Mouse (Mus musculus): ENCODE results near the gene H2al1h. TPM values are rescaled to one million over a fixed set of nuclear protein-coding genes. Genes with fewer than 3 reads are reported as not detected.

Gene H2al1h
- polyA plus RNA-seq, 1 experiment, result not detected

GRCm38 (mm10) chrX:11345762-11346161 is 24.5 kb downstream of the H2al1h start:
- Histone ChIP-seq H3K4me3 (ENCODE audit: insufficient read depth, low read length) (no peak overlapping the region), H3K27ac (ENCODE audit: insufficient read depth, low read length) (peak overlapping the region; percentile 29; the same call in 1 of the 2 replicates), H3K4me1 (ENCODE audit: control insufficient read depth, insufficient read depth, low read length) (no peaks in the 10 kb centered on the region)
- TF ChIP-seq CTCF (IDR thresholded peaks at IDR 0.05; ENCODE audit: extremely low read depth, insufficient read depth, low read length) (no peak), POLR2A (IDR thresholded peaks at IDR 0.05; ENCODE audit: extremely low read depth, insufficient read depth, low read length) (no peak)

DNA sequence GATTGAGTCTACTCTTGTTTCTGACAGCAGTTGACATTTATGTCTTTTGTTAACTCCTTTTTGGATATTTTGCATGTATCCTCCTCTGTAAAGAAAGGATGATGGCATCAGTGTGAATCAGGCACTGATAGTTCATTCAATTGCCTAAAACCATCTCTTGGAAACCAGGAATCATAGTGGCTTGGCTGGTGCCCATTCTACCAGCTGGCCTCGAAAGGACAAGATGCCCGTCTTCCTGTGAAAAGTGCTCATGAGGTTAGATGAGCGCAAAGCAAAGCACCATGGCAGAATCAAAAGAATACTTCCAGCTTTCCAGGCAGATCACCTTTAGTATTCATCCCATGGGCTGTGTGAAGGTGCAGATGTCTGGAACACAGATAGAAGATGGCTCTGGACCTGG is 25.5 kb downstream of the H2al1h start:
- TF ChIP-seq CTCF (IDR thresholded peaks at IDR 0.05; ENCODE audit: extremely low read depth, insufficient read depth, low read length), result no peak
- TF ChIP-seq POLR2A (IDR thresholded peaks at IDR 0.05; ENCODE audit: extremely low read depth, insufficient read depth, low read length), result no peak
- Histone ChIP-seq H3K27ac (ENCODE audit: insufficient read depth, low read length) (0 out of 2 replicates have a peak overlapping the region, but pooled peaks have one; percentile 9), H3K4me3 (ENCODE audit: insufficient read depth, low read length) (no peak overlapping the region), H3K4me1 (ENCODE audit: control insufficient read depth, insufficient read depth, low read length) (no peaks in the 10 kb centered on the region)

DNA sequence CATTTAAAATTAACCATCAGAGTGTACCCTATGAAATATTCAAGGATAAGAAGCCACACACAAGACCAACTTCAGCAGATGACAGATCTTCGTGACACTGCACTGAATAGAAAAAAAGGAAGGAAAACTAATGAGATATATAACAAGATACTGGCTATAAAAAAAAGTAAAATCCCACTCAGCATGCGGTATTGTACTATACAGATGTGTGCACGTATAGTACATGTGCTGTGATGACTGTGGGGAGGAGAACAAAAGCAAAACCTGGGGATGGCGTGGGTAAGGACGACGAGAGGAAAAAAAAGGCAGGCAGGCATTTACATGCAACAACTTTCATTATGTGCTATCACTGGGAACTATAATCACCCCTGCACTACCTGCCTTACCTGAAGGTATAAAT is 39.5 kb downstream of the H2al1h start:
- no peak overlapping the region for H3K4me3 ChIP-seq (ENCODE audit: insufficient read depth, low read length)
- no peaks in the 10 kb centered on the region for H3K4me1 ChIP-seq (ENCODE audit: control insufficient read depth, insufficient read depth, low read length)
- H3K27ac ChIP-seq (ENCODE audit: insufficient read depth, low read length), result no peak overlapping the region
- no peak for TF ChIP-seq POLR2A (IDR thresholded peaks at IDR 0.05; ENCODE audit: extremely low read depth, insufficient read depth, low read length)
- TF ChIP-seq CTCF (IDR thresholded peaks at IDR 0.05; ENCODE audit: extremely low read depth, insufficient read depth, low read length), result no peak

- H3K4me3 ChIP-seq (ENCODE audit: insufficient read depth, low read length), result no peak overlapping the region
- H3K27ac ChIP-seq (ENCODE audit: insufficient read depth, low read length), result no peak overlapping the region
- H3K4me1 ChIP-seq (ENCODE audit: control insufficient read depth, insufficient read depth, low read length), result no peaks in the 10 kb centered on the region
- no peak for TF ChIP-seq CTCF (IDR thresholded peaks at IDR 0.05; ENCODE audit: extremely low read depth, insufficient read depth, low read length)
- no peak for TF ChIP-seq POLR2A (IDR thresholded peaks at IDR 0.05; ENCODE audit: extremely low read depth, insufficient read depth, low read length)
Observed at GRCm38 (mm10) chrX:11361261-11361660, 40.0 kb downstream of the H2al1h start.

GRCm38 (mm10) chrX:11363890-11364289 is 42.6 kb downstream of the H2al1h start:
- Histone ChIP-seq H3K4me1 (ENCODE audit: control insufficient read depth, insufficient read depth, low read length) (no peaks in the 10 kb centered on the region), H3K4me3 (ENCODE audit: insufficient read depth, low read length) (no peak overlapping the region), H3K27ac (ENCODE audit: insufficient read depth, low read length) (no peak overlapping the region)
- TF ChIP-seq CTCF (IDR thresholded peaks at IDR 0.05; ENCODE audit: extremely low read depth, insufficient read depth, low read length), result no peak
- no peak for TF ChIP-seq POLR2A (IDR thresholded peaks at IDR 0.05; ENCODE audit: extremely low read depth, insufficient read depth, low read length)

DNA sequence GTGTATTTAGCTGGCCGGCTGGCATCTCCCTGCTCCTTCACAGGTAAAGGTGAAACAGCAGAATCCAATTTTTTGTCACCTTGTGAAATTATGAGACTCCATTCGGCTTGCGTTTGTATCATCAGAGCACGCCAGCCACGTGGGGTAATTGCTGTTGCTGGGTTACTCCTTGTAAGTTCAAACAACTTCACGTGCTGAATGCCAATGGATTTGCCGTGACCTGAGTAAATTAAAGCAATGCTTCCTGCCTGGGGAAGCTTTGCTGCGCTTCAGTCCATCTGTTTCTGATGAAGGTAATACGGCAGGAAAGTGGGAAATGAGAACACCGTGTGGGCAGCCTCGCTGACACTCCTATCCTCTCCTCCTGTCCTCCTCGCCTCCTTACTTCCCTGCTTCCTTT is 43.9 kb downstream of the H2al1h start:
- TF ChIP-seq CTCF (IDR thresholded peaks at IDR 0.05; ENCODE audit: extremely low read depth, insufficient read depth, low read length) (no peak), POLR2A (IDR thresholded peaks at IDR 0.05; ENCODE audit: extremely low read depth, insufficient read depth, low read length) (no peak)
- H3K27ac ChIP-seq (ENCODE audit: insufficient read depth, low read length), result no peak overlapping the region
- H3K4me1 ChIP-seq (ENCODE audit: control insufficient read depth, insufficient read depth, low read length), result no peaks in the 10 kb centered on the region
- H3K4me3 ChIP-seq (ENCODE audit: insufficient read depth, low read length), result no peak overlapping the region

Other genes starting within 250 kb of the H2al1h start
- not detected in 2 replicates for gene H2al1a, start 22.2 kb upstream of the H2al1h start, polyA plus RNA-seq (2012; rRNA removed)
- gene H2al1b, start 19.1 kb upstream of the H2al1h start, polyA plus RNA-seq (2012; rRNA removed), result not detected in 2 replicates
- gene H2al1c, start 15.8 kb upstream of the H2al1h start, polyA plus RNA-seq (2012; rRNA removed), result not detected in 2 replicates
- gene H2al1d, start 12.7 kb upstream of the H2al1h start, polyA plus RNA-seq (2012; rRNA removed), result not detected in 2 replicates
- gene H2al1e, start 9.6 kb upstream of the H2al1h start, polyA plus RNA-seq (2012; rRNA removed), result not detected in 2 replicates
- not detected in 2 replicates for gene H2al1f, start 6.3 kb upstream of the H2al1h start, polyA plus RNA-seq (2012; rRNA removed)
- not detected in 2 replicates for gene H2al1g, start 3.2 kb upstream of the H2al1h start, polyA plus RNA-seq (2012; rRNA removed)
- gene H2al1i, start 3.2 kb downstream of the H2al1h start, polyA plus RNA-seq (2012; rRNA removed), result not detected in 2 replicates
- not detected in 2 replicates for gene H2al1j, start 6.3 kb downstream of the H2al1h start, polyA plus RNA-seq (2012; rRNA removed)

Measured in cortical plate, adult 2 months (tissue).